Comparison of ENCODE assay signal across 16 mouse cellular contexts in genomic region chr4:125266212-125266611, GRCm38 (mm10).
DNase-seq lines count a peak whose midpoint lies in the region; ATAC-seq and TF ChIP-seq lines count a peak whose summit lies in the region.
"Had no signal": no experiment of that assay in that cellular context is flagged by ENCODE, and none has a peak within 500 bp of the region (broad histone marks: within the 10 kb centered on the region; RNA-seq: fewer than 3 reads in every experiment).

No protein-coding gene starts in this region.

- no peak for TF ChIP-seq POLR2A in bone marrow, adult 2 months (IDR thresholded peaks at IDR 0.05; ENCODE audit: borderline replicate concordance, control insufficient read depth, low read depth, low read length)

- no peak overlapping the region for H3K4me2 ChIP-seq in midbrain, embryonic 11.5 days
- H3K4me2 ChIP-seq: embryonic facial prominence, embryonic 12.5 days; forebrain, embryonic 13.5 days; forebrain, embryonic 15.5 days had no signal

- WGBS in midbrain, embryonic 11.5 days: 78% methylated on average over 1 of the region's 1 CpGs
- 91% methylated on average over 1 of the region's 1 CpGs for WGBS in midbrain, embryonic 10.5 days
- WGBS in bone marrow, adult 2 months: 62% methylated on average over 1 of the region's 1 CpGs

- DNase-seq in midbrain, embryonic 11.5 days (ENCODE audit: low spot score, missing footprints): peak; percentile 35
- DNase-seq in midbrain, embryonic 10.5 days (ENCODE audit: low spot score): no peak
- DNase-seq in A20 (ENCODE audit: low read depth, low spot score): peak; percentile 77
- no peak for DNase-seq in natural killer cell, adult 2 months (ENCODE audit: low spot score in 2 of 2)
- no peak for DNase-seq in layer of hippocampus, adult 11-12 months (ENCODE audit: low spot score)
- DNase-seq in kidney, adult 18-20 months: no peak
- DNase-seq: adrenal gland, adult 8-10 months; forebrain, postnatal 0 days had no signal

- ATAC-seq in midbrain, embryonic 11.5 days (ENCODE audit: low FRiP score): no peak
- ATAC-seq: activated CD4-positive, CD25-positive, alpha-beta regulatory T cell, adult 4 months; forebrain, embryonic 13.5 days; forebrain, embryonic 15.5 days; forebrain, postnatal 0 days; Patski had no signal

- H3K36me3 ChIP-seq in midbrain, embryonic 11.5 days (ENCODE audit: control insufficient read depth, insufficient read depth, low read length): no peaks in the 10 kb centered on the region
- H3K36me3 ChIP-seq in midbrain, embryonic 10.5 days: no peaks in the 10 kb centered on the region
- H3K36me3 ChIP-seq: embryonic facial prominence, embryonic 10.5 days; embryonic facial prominence, embryonic 12.5 days; forebrain, embryonic 15.5 days; G1E had no signal

- H3K27me3 ChIP-seq in midbrain, embryonic 11.5 days (ENCODE audit: control insufficient read depth, insufficient read depth, low read length): peaks cover 8% of the 10 kb centered on the region; the same call in 1 of the 2 replicates
- peaks cover 88% of the 10 kb centered on the region for H3K27me3 ChIP-seq in midbrain, embryonic 10.5 days (ENCODE audit: low read depth, poor library complexity, severe bottlenecking)

- H3K4me3 ChIP-seq in midbrain, embryonic 11.5 days (ENCODE audit: low read depth, low read length): no peak overlapping the region
- no peak overlapping the region for H3K4me3 ChIP-seq in midbrain, embryonic 10.5 days
- no peak overlapping the region for H3K4me3 ChIP-seq in bone marrow, adult 2 months (replicated peaks; ENCODE audit: control insufficient read depth, low read depth, low read length)
- H3K4me3 ChIP-seq: embryonic facial prominence, embryonic 10.5 days; embryonic facial prominence, embryonic 12.5 days; forebrain, embryonic 13.5 days; forebrain, embryonic 15.5 days had no signal

- H3K27ac ChIP-seq in midbrain, embryonic 11.5 days (ENCODE audit: low read depth, low read length): no peak overlapping the region
- H3K27ac ChIP-seq in midbrain, embryonic 10.5 days (replicated peaks): no peak overlapping the region
- H3K27ac ChIP-seq in bone marrow, adult 2 months (ENCODE audit: control insufficient read depth, insufficient read depth, low read depth, low read length, poor library complexity): 0 out of 2 replicates have a peak overlapping the region, but pooled peaks have one; percentile 41
- H3K27ac ChIP-seq: embryonic facial prominence, embryonic 10.5 days; embryonic facial prominence, embryonic 12.5 days; forebrain, embryonic 13.5 days had no signal

- TF ChIP-seq CTCF in bone marrow, adult 2 months (IDR thresholded peaks at IDR 0.05; ENCODE audit: control insufficient read depth, insufficient read depth, low read length): no peak

- no peak overlapping the region for H3K9ac ChIP-seq in midbrain, embryonic 11.5 days (ENCODE audit: low read length)
- H3K9ac ChIP-seq: embryonic facial prominence, embryonic 12.5 days; forebrain, embryonic 13.5 days; forebrain, embryonic 15.5 days; forebrain, postnatal 0 days had no signal

- no peaks in the 10 kb centered on the region for H3K9me3 ChIP-seq in midbrain, embryonic 11.5 days (ENCODE audit: control insufficient read depth, low read length)
- no peaks in the 10 kb centered on the region for H3K9me3 ChIP-seq in midbrain, embryonic 10.5 days (replicated peaks)
- H3K9me3 ChIP-seq: embryonic facial prominence, embryonic 10.5 days; embryonic facial prominence, embryonic 12.5 days; forebrain, embryonic 13.5 days; forebrain, embryonic 15.5 days had no signal

- H3K4me1 ChIP-seq in midbrain, embryonic 11.5 days (ENCODE audit: control insufficient read depth, insufficient read depth, low read length): peaks cover 13% of the 10 kb centered on the region; the same call in 1 of the 2 replicates
- H3K4me1 ChIP-seq in midbrain, embryonic 10.5 days: peaks cover 32% of the 10 kb centered on the region
- no peaks in the 10 kb centered on the region for H3K4me1 ChIP-seq in bone marrow, adult 2 months (ENCODE audit: control insufficient read depth, insufficient read depth, low read length)
- H3K4me1 ChIP-seq: embryonic facial prominence, embryonic 12.5 days had no signal

Comparison
In these comparisons a context has a peak if more than half of its experiments do, and no peak if none do; other contexts are left out.
1. DNase-seq: peak in midbrain, embryonic 11.5 days (single experiment) and A20 (single experiment); none in midbrain, embryonic 10.5 days (single experiment), natural killer cell, adult 2 months (0 of 2), layer of hippocampus, adult 11-12 months (single experiment) and kidney, adult 18-20 months (single experiment).